Mouse (Mus musculus) lung, postnatal 0 days (tissue): ENCODE results near the gene Cdc42bpb. TPM values are rescaled to one million over a fixed set of nuclear protein-coding genes. Genes with fewer than 3 reads are reported as not detected.
A peak's percentile ranks its signal among the peaks of the same experiment; 100 is the strongest.

Source experiments
- ATAC-seq: fragments of 200-750 bp; cut with Nextera tagmentation; 2 replicates; pipeline ENCODE4 v1.8.0; 2017; ENCODE audit warnings: moderate library complexity
- DNase-seq: peaks from one replicate; pipeline ENCODE4 v3.0.0-alpha.2; 2016; ENCODE audit warnings: low spot score
- H3K27ac ChIP-seq: fragments of 300-500 bp; sonication (generic); 2 replicates; pipeline ENCODE4 v1.5.1; 2014; ENCODE audit warnings: antibody characterized with exemption, mild to moderate bottlenecking, low read length, mixed read lengths
- H3K27me3 ChIP-seq: fragments of 300-500 bp; sonication (generic); replicated peaks from 2 replicates; pipeline ENCODE4 v1.6.1; 2014; ENCODE audit warnings: low read length, mixed read lengths; ENCODE audit not compliant: insufficient read depth
- H3K36me3 ChIP-seq: fragments of 300-500 bp; sonication (generic); 2 replicates; pipeline ENCODE4 v1.6.1; 2014; ENCODE audit warnings: low read length, mixed read lengths; ENCODE audit not compliant: insufficient read depth
- H3K4me1 ChIP-seq: fragments of 300-500 bp; sonication (generic); 2 replicates; pipeline ENCODE4 v1.6.1; 2014; ENCODE audit warnings: antibody characterized with exemption, low read depth, low read length, mixed read lengths; ENCODE audit not compliant: insufficient read depth
- H3K4me2 ChIP-seq: fragments of 300-500 bp; sonication (generic); replicated peaks from 2 replicates; pipeline ENCODE4 v1.6.1; 2014; ENCODE audit warnings: low read depth, mild to moderate bottlenecking, low read length, moderate library complexity, mixed read lengths
- H3K4me3 ChIP-seq: fragments of 300-500 bp; sonication (generic); 2 replicates; pipeline ENCODE4 v1.5.1; 2014; ENCODE audit warnings: low read depth, low read length
- H3K9ac ChIP-seq: fragments of 300-500 bp; sonication (generic); replicated peaks from 2 replicates; pipeline ENCODE4 v1.6.1; 2014; ENCODE audit warnings: low read depth, mild to moderate bottlenecking
- H3K9me3 ChIP-seq: fragments of 300-500 bp; sonication (generic); 2 replicates; pipeline ENCODE4 v1.6.1; 2016; ENCODE audit warnings: low read length, mixed read lengths
- CTCF ChIP-seq: IDR thresholded peaks from 2 replicates; pipeline ENCODE4 v1.5.1; 2016; ENCODE audit warnings: antibody characterized with exemption, mild to moderate bottlenecking
- EP300 ChIP-seq: IDR thresholded peaks from 2 replicates; pipeline ENCODE4 v1.6.1; 2016; ENCODE audit warnings: antibody characterized with exemption, mild to moderate bottlenecking, control low read depth
- WGBS: fragments of 180-500 bp; shearing (Covaris S2); extraction: QIAGEN DNeasy Blood & Tissue Kit; methylation state at CpG from one replicate; pipeline ENCODE4 v1.1.7; 2014; 5-methylcytosine and 5-hydroxymethylcytosine counted together
- polyA plus RNA-seq: library from polyadenylated mRNA; unstranded; fragments of >200 nt; fragmentation: Nextera tagmentation; extraction: Ambion mirVana; gene quantifications from 2 replicates; pipeline ENCODE4 v1.2.1, GENCODE M21; 2015

Gene Cdc42bpb
- polyA plus RNA-seq, 1 experiment from 2014 or later, result 32.5 TPM

GRCm38 (mm10) chr12:111275150-111275841 lies 102.2 kb downstream of the Cdc42bpb start:
- TF ChIP-seq EP300 (no peak), CTCF (no peak)
- 1% methylated on average over 57 of the region's 58 CpGs for WGBS
- no peak for DNase-seq

GRCm38 (mm10) chr12:111274447-111275149 lies 102.9 kb downstream of the Cdc42bpb start:
- TF ChIP-seq EP300 (no peak), CTCF (no peak; the same call in 1 of the 2 replicates)
- peaks cover 65% of the 10 kb centered on the region for H3K27me3 ChIP-seq
- H3K4me3 ChIP-seq, result peak overlapping the region; percentile 33
- H3K27ac ChIP-seq, result no peak overlapping the region
- H3K9ac ChIP-seq, result no peak overlapping the region
- no peak for DNase-seq
- no peaks in the 10 kb centered on the region for H3K9me3 ChIP-seq
- peaks cover 15% of the 10 kb centered on the region for H3K4me1 ChIP-seq
- peak overlapping the region; percentile 54 for H3K4me2 ChIP-seq
- WGBS, result 4% methylated on average over 66 of the region's 80 CpGs
- H3K36me3 ChIP-seq, result no peaks in the 10 kb centered on the region
- no peak; the same call in 1 of the 2 replicates for ATAC-seq

More at GRCm38 (mm10) chr12:111275150-111275841, 102.2 kb downstream of the Cdc42bpb start:
- ATAC-seq, result peak; percentile 46
- H3K4me2 ChIP-seq, result peak overlapping the region; percentile 54
- no peaks in the 10 kb centered on the region for H3K36me3 ChIP-seq
- peaks cover 62% of the 10 kb centered on the region for H3K27me3 ChIP-seq
- no peak overlapping the region for H3K9ac ChIP-seq
- H3K27ac ChIP-seq, result no peak overlapping the region
- peak overlapping the region; percentile 33 for H3K4me3 ChIP-seq
- no peaks in the 10 kb centered on the region for H3K9me3 ChIP-seq
- peaks cover 15% of the 10 kb centered on the region for H3K4me1 ChIP-seq

- Histone ChIP-seq H3K4me1 (peaks cover 15% of the 10 kb centered on the region), H3K4me2 (peak overlapping the region; percentile 54), H3K9ac (no peak overlapping the region), H3K27me3 (peaks cover 65% of the 10 kb centered on the region), H3K27ac (no peak overlapping the region), H3K9me3 (no peaks in the 10 kb centered on the region), H3K4me3 (peak overlapping the region; percentile 33), H3K36me3 (no peaks in the 10 kb centered on the region)
- TF ChIP-seq EP300 (no peak), CTCF (no peak)
- ATAC-seq (no peak), DNase-seq (no peak)
- 6% methylated on average over 27 of the region's 28 CpGs for WGBS
These were observed 103.5 kb downstream of the Cdc42bpb start for GRCm38 (mm10) chr12:111274006-111274405.

GRCm38 (mm10) chr12:111272420-111272819 lies 105.1 kb downstream of the Cdc42bpb start:
- H3K4me3 ChIP-seq, result no peak overlapping the region
- no peak overlapping the region for H3K27ac ChIP-seq
- TF ChIP-seq EP300 (no peak), CTCF (peak; percentile 89)
- DNase-seq (peak; percentile 74), ATAC-seq (peak; percentile 25; the same call in 1 of the 2 replicates)
- no peaks in the 10 kb centered on the region for H3K36me3 ChIP-seq
- no peaks in the 10 kb centered on the region for H3K9me3 ChIP-seq
- H3K4me2 ChIP-seq, result no peak overlapping the region
- 21% methylated on average over 12 of the region's 12 CpGs for WGBS
- H3K4me1 ChIP-seq, result peaks cover 15% of the 10 kb centered on the region
- H3K27me3 ChIP-seq, result peaks cover 65% of the 10 kb centered on the region
- H3K9ac ChIP-seq, result no peak overlapping the region

GRCm38 (mm10) chr12:111271966-111272365 lies 105.6 kb downstream of the Cdc42bpb start:
- WGBS, result 25% methylated on average over 8 of the region's 8 CpGs
- no peak for TF ChIP-seq CTCF
- no peak for TF ChIP-seq EP300
- no peak for ATAC-seq

GRCm38 (mm10) chr12:111271406-111271805 lies 106.1 kb downstream of the Cdc42bpb start:
- Histone ChIP-seq H3K27me3 (peaks cover 57% of the 10 kb centered on the region), H3K27ac (no peak overlapping the region), H3K9me3 (no peaks in the 10 kb centered on the region), H3K4me3 (no peak overlapping the region; the same call in 1 of the 2 replicates), H3K9ac (no peak overlapping the region), H3K4me1 (peaks cover 15% of the 10 kb centered on the region), H3K36me3 (no peaks in the 10 kb centered on the region), H3K4me2 (no peak overlapping the region)
- 11% methylated on average over 22 of the region's 28 CpGs for WGBS
- TF ChIP-seq CTCF (no peak), EP300 (no peak)
- ATAC-seq, result no peak
- DNase-seq, result no peak

More at GRCm38 (mm10) chr12:111271966-111272365, 105.6 kb downstream of the Cdc42bpb start:
- DNase-seq, result no peak
- no peak overlapping the region for H3K4me2 ChIP-seq
- no peaks in the 10 kb centered on the region for H3K36me3 ChIP-seq
- H3K27me3 ChIP-seq, result peaks cover 63% of the 10 kb centered on the region
- H3K4me3 ChIP-seq, result no peak overlapping the region
- H3K4me1 ChIP-seq, result peaks cover 15% of the 10 kb centered on the region
- no peaks in the 10 kb centered on the region for H3K9me3 ChIP-seq
- H3K9ac ChIP-seq, result no peak overlapping the region
- H3K27ac ChIP-seq, result no peak overlapping the region
